Mouse (Mus musculus): ENCODE measurements around the gene Jmjd8.

GRCm38 (mm10) chr17:25841117-25841880, 12.6 kb downstream of the Jmjd8 start, which contains the start of gene Gm20683:
- no peak for TF ChIP-seq POLR2A (IDR thresholded peaks at IDR 0.05; ENCODE audit: borderline replicate concordance, control insufficient read depth, low read depth, low read length)
- no peak for TF ChIP-seq CTCF (IDR thresholded peaks at IDR 0.05; ENCODE audit: control insufficient read depth, insufficient read depth, low read length)
